Mouse (Mus musculus) spleen, adult 2 months (tissue): ENCODE data around the gene Mesp2. TPM values are rescaled to one million over a fixed set of nuclear protein-coding genes. Genes with fewer than 3 reads are reported as not detected.

ENCODE experiments used
- DNase-seq, 2 experiments: peaks; one replicate each; pipeline versions ENCODE4 v3.0.0 to v3.0.0-alpha.2; 2012 to 2021; ENCODE audit warnings: low spot score in 2 of 2, low read depth in 1 of 2
- H3K27ac ChIP-seq: fragments of 200-500 bp; 2 replicates; pipeline ENCODE4 v1.5.1; 2012; ENCODE audit warnings: low read length, inconsistent platforms; ENCODE audit not compliant: insufficient read depth
- H3K27me3 ChIP-seq: fragments of 200-500 bp; 2 replicates; pipeline ENCODE4 v1.6.1; 2012; ENCODE audit warnings: mild to moderate bottlenecking, moderate library complexity, low read length, inconsistent platforms; ENCODE audit not compliant: control insufficient read depth, insufficient read depth
- H3K36me3 ChIP-seq: fragments of 200-500 bp; 2 replicates; pipeline ENCODE4 v1.6.1; 2012; ENCODE audit warnings: mild to moderate bottlenecking, low read length, inconsistent platforms; ENCODE audit not compliant: control insufficient read depth, insufficient read depth
- H3K4me1 ChIP-seq: fragments of 200-500 bp; 2 replicates; pipeline ENCODE4 v1.6.1; 2011; ENCODE audit warnings: inconsistent platforms; ENCODE audit not compliant: control insufficient read depth, insufficient read depth, insufficient read length
- H3K4me3 ChIP-seq: fragments of 200-500 bp; 2 replicates; pipeline ENCODE4 v1.5.1; 2011; ENCODE audit warnings: mild to moderate bottlenecking, inconsistent platforms; ENCODE audit not compliant: insufficient read depth, insufficient read length; ENCODE audit errors: extremely low read depth
- CTCF ChIP-seq: fragments of 200-500 bp; IDR thresholded peaks from 2 replicates; pipeline ENCODE4 v1.5.1; 2011; ENCODE audit warnings: mild to moderate bottlenecking, inconsistent platforms; ENCODE audit not compliant: insufficient read depth, insufficient read length, insufficient replicate concordance; ENCODE audit errors: extremely low read depth
- POLR2A ChIP-seq: fragments of 200-500 bp; IDR thresholded peaks from 2 replicates; pipeline ENCODE4 v1.6.1; 2011; ENCODE audit warnings: low read depth, low read length, inconsistent platforms
- whole genome bisulfite sequencing: fragments of 180-500 bp; shearing (Covaris S2); methylation state at CpG from one replicate; pipeline ENCODE4 v1.1.7; 2018; 5-methylcytosine and 5-hydroxymethylcytosine counted together
- polyA plus RNA-seq: library from polyadenylated mRNA; depleted of rRNA; stranded (reverse); fragments of >200 nt; gene quantifications from 2 replicates; pipeline ENCODE4 v1.2.3, GENCODE M21; 2012; rRNA removed

Gene Mesp2
- 0.18 and 0.28 TPM in 2 replicates for polyA plus RNA-seq

DNA sequence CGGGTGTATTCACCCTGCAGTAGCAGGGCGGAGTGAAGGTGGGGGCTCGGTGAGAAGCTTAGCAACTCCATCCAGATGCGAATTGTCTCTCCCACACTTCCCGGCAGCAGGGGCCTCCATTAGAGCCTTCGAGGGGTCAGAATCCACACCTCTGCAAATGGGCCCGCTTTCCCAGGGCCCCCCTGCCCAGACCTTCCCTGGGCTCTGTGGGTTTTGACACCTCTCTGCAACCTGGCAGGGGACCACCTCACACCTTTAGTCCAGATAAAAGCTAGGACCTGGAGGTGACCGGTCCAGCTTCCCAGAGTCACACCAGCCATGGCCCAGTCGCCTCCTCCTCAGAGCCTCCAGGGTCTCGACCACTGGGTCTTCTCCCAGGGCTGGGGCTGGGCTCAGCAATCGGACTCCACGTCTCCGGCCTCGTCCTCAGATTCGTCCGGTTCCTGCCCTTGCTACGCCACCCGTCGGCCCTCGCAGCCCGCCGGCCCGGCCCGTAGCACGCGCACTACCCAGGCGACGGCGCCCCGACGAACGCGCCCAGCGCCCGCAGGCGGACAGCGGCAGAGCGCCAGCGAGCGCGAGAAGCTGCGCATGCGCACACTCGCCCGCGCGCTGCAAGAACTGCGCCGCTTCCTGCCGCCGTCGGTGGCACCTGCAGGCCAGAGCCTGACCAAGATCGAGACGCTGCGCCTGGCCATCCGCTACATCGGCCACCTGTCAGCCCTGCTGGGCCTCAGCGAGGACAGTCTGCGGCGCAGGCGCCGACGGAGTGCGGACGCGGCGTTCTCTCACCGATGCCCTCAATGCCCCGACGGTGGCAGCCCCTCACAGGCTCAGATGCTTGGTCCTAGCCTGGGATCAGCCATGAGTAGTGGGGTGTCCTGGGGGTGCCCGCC lies at the start of gene Mesp2:
Gene Mesp2 (plus strand): TSS at position 117 of the 896 bp plus-strand sequence.
- Histone ChIP-seq H3K27me3 (peaks cover 2% of the 10 kb centered on the region; the same call in 1 of the 2 replicates), H3K27ac (no peak within 1 kb of the TSS), H3K36me3 (no peaks in the 10 kb centered on the region), H3K4me1 (peaks cover 6% of the 10 kb centered on the region; the same call in 1 of the 2 replicates), H3K4me3 (no peak within 1 kb of the TSS; the same call in 1 of the 2 replicates)
- peak; percentile 31 to 59 for DNase-seq
- TF ChIP-seq POLR2A (no peak), CTCF (no peak)
- WGBS: 17% methylated on average over 71 of the region's 71 CpGs

- no peaks in the 10 kb centered on the region for H3K36me3 ChIP-seq
- no peak overlapping the region for H3K4me3 ChIP-seq
- no peak overlapping the region for H3K27ac ChIP-seq
- no peak for DNase-seq
- TF ChIP-seq POLR2A: no peak
- no peak for TF ChIP-seq CTCF
- no peaks in the 10 kb centered on the region for H3K27me3 ChIP-seq
- no peaks in the 10 kb centered on the region for H3K4me1 ChIP-seq
- 62% methylated on average over 5 of the region's 5 CpGs for WGBS
Measured at GRCm38 (mm10) chr7:79761124-79761876, 49.2 kb upstream of the Mesp2 start.

DNA sequence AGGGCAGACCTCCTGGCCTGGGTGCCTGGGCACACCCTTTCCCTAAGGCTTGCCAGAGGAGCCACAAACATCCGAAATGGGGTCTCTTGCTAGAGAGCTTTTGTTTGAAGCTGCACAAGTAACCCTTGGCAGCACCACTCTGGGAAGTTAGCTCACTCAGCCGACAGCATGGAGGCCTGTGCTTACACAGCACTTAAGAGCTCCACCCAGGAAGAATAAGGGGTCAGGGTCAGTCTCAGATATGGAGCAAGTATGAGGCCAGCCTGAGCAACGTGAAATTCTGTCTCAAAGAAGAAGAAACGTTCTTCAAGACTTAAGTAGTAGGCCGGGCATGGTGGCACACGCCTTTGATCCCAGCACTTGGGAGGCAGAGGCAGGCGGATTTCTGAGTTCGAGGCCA lies 48.4 kb upstream of the Mesp2 start:
- no peak for TF ChIP-seq POLR2A
- WGBS: 76% methylated on average over 8 of the region's 8 CpGs
- DNase-seq: no peak
- no peak overlapping the region for H3K4me3 ChIP-seq
- H3K4me1 ChIP-seq: no peaks in the 10 kb centered on the region
- no peaks in the 10 kb centered on the region for H3K36me3 ChIP-seq
- no peak overlapping the region for H3K27ac ChIP-seq
- no peaks in the 10 kb centered on the region for H3K27me3 ChIP-seq

GRCm38 (mm10) chr7:79765991-79766390 lies 44.5 kb upstream of the Mesp2 start:
- no peaks in the 10 kb centered on the region for H3K36me3 ChIP-seq
- H3K27ac ChIP-seq: no peak overlapping the region
- no peaks in the 10 kb centered on the region for H3K27me3 ChIP-seq
- 50% methylated on average over 1 of the region's 1 CpGs for WGBS
- no peaks in the 10 kb centered on the region for H3K4me1 ChIP-seq
- H3K4me3 ChIP-seq: no peak overlapping the region
- no peak for DNase-seq
- TF ChIP-seq CTCF (no peak), POLR2A (no peak)

GRCm38 (mm10) chr7:79769664-79770063 lies 40.9 kb upstream of the Mesp2 start:
- no peaks in the 10 kb centered on the region for H3K4me1 ChIP-seq
- H3K27ac ChIP-seq: no peak overlapping the region
- H3K36me3 ChIP-seq: no peaks in the 10 kb centered on the region
- no peaks in the 10 kb centered on the region for H3K27me3 ChIP-seq
- no peak for TF ChIP-seq CTCF
- no peak for TF ChIP-seq POLR2A
- no peak overlapping the region for H3K4me3 ChIP-seq
- DNase-seq: no peak
- WGBS: 79% methylated on average over 3 of the region's 3 CpGs

- no peak for DNase-seq
- Histone ChIP-seq H3K36me3 (no peaks in the 10 kb centered on the region), H3K27ac (no peak overlapping the region), H3K4me3 (no peak overlapping the region), H3K27me3 (no peaks in the 10 kb centered on the region), H3K4me1 (no peaks in the 10 kb centered on the region)
- 79% methylated on average over 15 of the region's 15 CpGs for WGBS
- TF ChIP-seq CTCF: no peak
- TF ChIP-seq POLR2A: no peak
Measured at GRCm38 (mm10) chr7:79771561-79772512, 38.7 kb upstream of the Mesp2 start.
